Mouse (Mus musculus) cerebellum, adult 2 months (tissue): ENCODE measurements at regions not wholly inside any gene's neighbourhood (a gene's known extent, or its start where the extent isn't known, plus 50 kb on each side); places are given as distances from the start of the nearest gene placed in this dataset.

Experiments
- CTCF ChIP-seq: fragments of 200-500 bp; IDR thresholded peaks from 2 replicates; pipeline ENCODE4 v1.5.1; 2011; ENCODE audit warnings: low read depth, mild to moderate bottlenecking, control low read depth, low read length, moderate library complexity, borderline replicate concordance; ENCODE audit not compliant: insufficient read depth
- POLR2A ChIP-seq: fragments of 200-500 bp; IDR thresholded peaks from 2 replicates; pipeline ENCODE4 v1.6.1; 2011; ENCODE audit warnings: low read length, control low read depth, borderline replicate concordance; ENCODE audit not compliant: insufficient read depth

DNA sequence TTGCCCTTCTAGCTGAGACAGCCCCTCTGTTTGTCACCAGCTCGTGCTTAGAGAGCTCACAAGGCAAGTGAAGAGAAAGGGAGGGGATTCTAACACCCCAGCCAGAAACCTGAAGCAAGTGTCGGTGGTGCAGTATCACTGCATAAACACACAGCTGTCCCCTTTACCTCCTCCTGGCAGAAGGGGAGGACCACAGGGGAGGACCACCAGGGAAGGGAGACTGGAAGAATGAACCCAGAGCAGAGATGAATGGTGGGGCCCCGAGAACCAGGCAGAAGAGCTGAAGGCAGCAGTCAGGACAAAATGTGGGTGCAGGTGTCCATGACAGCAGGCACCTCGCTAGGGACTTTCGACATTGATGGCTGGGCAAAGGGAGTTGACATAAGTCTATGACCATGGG is 51.8 kb upstream of the Ccdc167 start:
- TF ChIP-seq CTCF: no peak
- no peak for TF ChIP-seq POLR2A
